Mouse (Mus musculus) heart, embryonic 13.5 days (tissue): Measurements from ENCODE around the gene Arntl2. TPM values are rescaled to one million over a fixed set of nuclear protein-coding genes. Genes with fewer than 3 reads are reported as not detected.

Experiments used
- ATAC-seq: fragments of 200-750 bp; cut with Nextera tagmentation; 2 replicates; pipeline ENCODE4 v1.8.0; 2017; ENCODE audit warnings: moderate TSS enrichment; ENCODE audit not compliant: insufficient number of reproducible peaks, low FRiP score, low TSS enrichment; ENCODE audit errors: extremely low read depth
- H3K27ac ChIP-seq: fragments of 300-500 bp; sonication (generic); replicated peaks from 2 replicates; pipeline ENCODE4 v1.5.1; 2015; ENCODE audit warnings: moderate library complexity, mild to moderate bottlenecking, inconsistent platforms
- H3K27me3 ChIP-seq: fragments of 300-500 bp; sonication (generic); replicated peaks from 2 replicates; pipeline ENCODE4 v1.6.1; 2015; ENCODE audit warnings: mild to moderate bottlenecking, inconsistent platforms
- H3K36me3 ChIP-seq: fragments of 300-500 bp; sonication (generic); 2 replicates; pipeline ENCODE4 v1.6.1; 2015; ENCODE audit warnings: mild to moderate bottlenecking, inconsistent platforms
- H3K4me1 ChIP-seq: fragments of 300-500 bp; sonication (generic); 2 replicates; pipeline ENCODE4 v1.6.1; 2015; ENCODE audit warnings: inconsistent platforms
- H3K4me2 ChIP-seq: fragments of 300-500 bp; sonication (generic); 2 replicates; pipeline ENCODE4 v1.6.1; 2015; ENCODE audit warnings: inconsistent platforms, mild to moderate bottlenecking, moderate library complexity
- H3K4me3 ChIP-seq: fragments of 300-500 bp; sonication (generic); 2 replicates; pipeline ENCODE4 v1.5.1; 2015; ENCODE audit warnings: moderate library complexity, mild to moderate bottlenecking, inconsistent platforms
- H3K9ac ChIP-seq: fragments of 300-500 bp; sonication (generic); 2 replicates; pipeline ENCODE4 v1.6.1; 2015; ENCODE audit warnings: inconsistent platforms, mild to moderate bottlenecking, moderate library complexity
- H3K9me3 ChIP-seq: fragments of 300-500 bp; sonication (generic); 2 replicates; pipeline ENCODE4 v1.6.1; 2016; ENCODE audit warnings: inconsistent platforms
- WGBS: fragments of 180-500 bp; shearing (Covaris S2); methylation state at CpG from one replicate; pipeline ENCODE4 v1.1.7; 2015; ENCODE audit warnings: mixed read lengths; 5-methylcytosine and 5-hydroxymethylcytosine counted together
- polyA plus RNA-seq: library from polyadenylated mRNA; unstranded; fragments of >200 nt; fragmentation: Nextera tagmentation; extraction: Ambion mirVana; gene quantifications from 2 replicates; pipeline ENCODE4 v1.2.1, GENCODE M21; 2015

Gene Arntl2
- polyA plus RNA-seq, 1 experiment from 2014 or later = 2.5 TPM

GRCm38 (mm10) chr6:146833485-146834314 lies 37.8 kb downstream of the Arntl2 start:
- WGBS = 64% methylated on average over 6 of the region's 6 CpGs
- Histone ChIP-seq H3K9me3 (no peaks in the 10 kb centered on the region; the same call in 1 of the 2 replicates), H3K4me2 (no peak overlapping the region), H3K27me3 (no peaks in the 10 kb centered on the region), H3K9ac (no peak overlapping the region), H3K4me1 (peaks cover 30% of the 10 kb centered on the region), H3K4me3 (no peak overlapping the region), H3K27ac (no peak overlapping the region), H3K36me3 (peaks cover 4% of the 10 kb centered on the region; the same call in 1 of the 2 replicates)
- no peak for ATAC-seq

GRCm38 (mm10) chr6:146834342-146834741 lies 38.5 kb downstream of the Arntl2 start:
- Histone ChIP-seq H3K4me1 (peaks cover 30% of the 10 kb centered on the region), H3K9ac (no peak overlapping the region), H3K36me3 (peaks cover 4% of the 10 kb centered on the region; the same call in 1 of the 2 replicates), H3K4me3 (no peak overlapping the region), H3K27ac (no peak overlapping the region), H3K27me3 (no peaks in the 10 kb centered on the region), H3K9me3 (no peaks in the 10 kb centered on the region; the same call in 1 of the 2 replicates), H3K4me2 (no peak overlapping the region)
- 53% methylated on average over 3 of the region's 3 CpGs for WGBS
- ATAC-seq = no peak

- WGBS = 9% methylated on average over 4 of the region's 4 CpGs
- H3K4me2 ChIP-seq = no peak overlapping the region
- H3K9me3 ChIP-seq = no peaks in the 10 kb centered on the region; the same call in 1 of the 2 replicates
- no peak for ATAC-seq
- H3K27ac ChIP-seq = peak overlapping the region; percentile 76
- peaks cover 30% of the 10 kb centered on the region for H3K4me1 ChIP-seq
- peak overlapping the region; percentile 33; the same call in 1 of the 2 replicates for H3K9ac ChIP-seq
- no peak overlapping the region for H3K4me3 ChIP-seq
- no peaks in the 10 kb centered on the region for H3K27me3 ChIP-seq
- H3K36me3 ChIP-seq = peaks cover 4% of the 10 kb centered on the region; the same call in 1 of the 2 replicates
Observed at GRCm38 (mm10) chr6:146835784-146836183, 39.9 kb downstream of the Arntl2 start.

- H3K36me3 ChIP-seq = no peaks in the 10 kb centered on the region
- H3K4me3 ChIP-seq = no peak overlapping the region
- ATAC-seq = no peak
- H3K4me2 ChIP-seq = no peak overlapping the region
- H3K4me1 ChIP-seq = peaks cover 33% of the 10 kb centered on the region
- no peaks in the 10 kb centered on the region for H3K27me3 ChIP-seq
- no peaks in the 10 kb centered on the region; the same call in 1 of the 2 replicates for H3K9me3 ChIP-seq
- H3K9ac ChIP-seq = no peak overlapping the region
- H3K27ac ChIP-seq = peak overlapping the region; percentile 50
- 48% methylated on average over 7 of the region's 7 CpGs for WGBS
Observed at GRCm38 (mm10) chr6:146837316-146837715, 41.5 kb downstream of the Arntl2 start.

GRCm38 (mm10) chr6:146838366-146838765 lies 42.5 kb downstream of the Arntl2 start:
- Histone ChIP-seq H3K9me3 (no peaks in the 10 kb centered on the region; the same call in 1 of the 2 replicates), H3K27ac (no peak overlapping the region), H3K9ac (no peak overlapping the region), H3K36me3 (no peaks in the 10 kb centered on the region), H3K4me1 (peaks cover 37% of the 10 kb centered on the region), H3K27me3 (no peaks in the 10 kb centered on the region), H3K4me3 (no peak overlapping the region), H3K4me2 (no peak overlapping the region)
- no peak for ATAC-seq
- WGBS = 87% methylated on average over 5 of the region's 5 CpGs

- peaks cover 34% of the 10 kb centered on the region for H3K4me1 ChIP-seq
- no peaks in the 10 kb centered on the region for H3K36me3 ChIP-seq
- H3K9me3 ChIP-seq = no peaks in the 10 kb centered on the region; the same call in 1 of the 2 replicates
- no peaks in the 10 kb centered on the region for H3K27me3 ChIP-seq
- H3K27ac ChIP-seq = no peak overlapping the region
- no peak overlapping the region for H3K9ac ChIP-seq
- H3K4me2 ChIP-seq = no peak overlapping the region
- ATAC-seq = no peak
- WGBS = 81% methylated on average over 4 of the region's 4 CpGs
- no peak overlapping the region for H3K4me3 ChIP-seq
Observed at GRCm38 (mm10) chr6:146838863-146839262, 43.0 kb downstream of the Arntl2 start.

GRCm38 (mm10) chr6:146844867-146845266 lies 49.0 kb downstream of the Arntl2 start:
- Histone ChIP-seq H3K27me3 (no peaks in the 10 kb centered on the region), H3K4me3 (no peak overlapping the region), H3K4me2 (no peak overlapping the region), H3K9me3 (no peaks in the 10 kb centered on the region), H3K4me1 (peaks cover 37% of the 10 kb centered on the region), H3K27ac (peak overlapping the region; percentile 48; the same call in 1 of the 2 replicates), H3K36me3 (no peaks in the 10 kb centered on the region), H3K9ac (no peak overlapping the region)
- ATAC-seq = no peak
- 27% methylated on average over 6 of the region's 6 CpGs for WGBS

- Histone ChIP-seq H3K4me3 (no peak overlapping the region), H3K9ac (no peak overlapping the region), H3K9me3 (no peaks in the 10 kb centered on the region), H3K4me2 (no peak overlapping the region), H3K27me3 (no peaks in the 10 kb centered on the region), H3K27ac (peak overlapping the region; percentile 48; the same call in 1 of the 2 replicates), H3K36me3 (no peaks in the 10 kb centered on the region), H3K4me1 (peaks cover 40% of the 10 kb centered on the region)
- WGBS = 76% methylated on average over 5 of the region's 5 CpGs
- ATAC-seq = no peak
Observed at GRCm38 (mm10) chr6:146845347-146845746, 49.5 kb downstream of the Arntl2 start.

- Histone ChIP-seq H3K4me1 (peaks cover 40% of the 10 kb centered on the region), H3K4me3 (no peak overlapping the region), H3K4me2 (no peak overlapping the region), H3K9me3 (no peaks in the 10 kb centered on the region), H3K36me3 (no peaks in the 10 kb centered on the region), H3K9ac (peak overlapping the region; percentile 21; the same call in 1 of the 2 replicates), H3K27me3 (no peaks in the 10 kb centered on the region), H3K27ac (peak overlapping the region; percentile 43; the same call in 1 of the 2 replicates)
- WGBS = 39% methylated on average over 15 of the region's 15 CpGs
- ATAC-seq = no peak
Observed at GRCm38 (mm10) chr6:146845961-146846750, 50.3 kb downstream of the Arntl2 start.

- 85% methylated on average over 3 of the region's 3 CpGs for WGBS
- H3K27ac ChIP-seq = peak overlapping the region; percentile 43; the same call in 1 of the 2 replicates
- no peaks in the 10 kb centered on the region for H3K9me3 ChIP-seq
- H3K4me3 ChIP-seq = no peak overlapping the region
- no peak for ATAC-seq
- no peak overlapping the region for H3K4me2 ChIP-seq
- H3K9ac ChIP-seq = no peak overlapping the region
- no peaks in the 10 kb centered on the region for H3K27me3 ChIP-seq
- H3K4me1 ChIP-seq = peaks cover 39% of the 10 kb centered on the region
- no peaks in the 10 kb centered on the region for H3K36me3 ChIP-seq
Observed at GRCm38 (mm10) chr6:146847402-146847801, 51.5 kb downstream of the Arntl2 start.

- no peak for ATAC-seq
- Histone ChIP-seq H3K4me3 (no peak overlapping the region), H3K9me3 (no peaks in the 10 kb centered on the region), H3K4me1 (peaks cover 45% of the 10 kb centered on the region), H3K27ac (no peak overlapping the region), H3K27me3 (no peaks in the 10 kb centered on the region), H3K4me2 (no peak overlapping the region), H3K36me3 (no peaks in the 10 kb centered on the region), H3K9ac (no peak overlapping the region)
- WGBS = 80% methylated on average over 3 of the region's 3 CpGs
Observed at GRCm38 (mm10) chr6:146848281-146848680, 52.4 kb downstream of the Arntl2 start.
